Mouse (Mus musculus) left cerebral cortex, adult 2 months (tissue): ENCODE measurements around the gene Gm3286. TPM values are rescaled to one million over a fixed set of nuclear protein-coding genes. Genes with fewer than 3 reads are reported as not detected.
"Not testable (repeated sequence)": the region's sequence is repeated elsewhere in the genome, so short reads cannot be mapped to it uniquely, and the experiment has no call there.

Experiments used
- DNase-seq, 2 experiments: peaks; one replicate each; pipeline ENCODE4 v3.0.0; 2021 to 2022; ENCODE audit warnings: low spot score in 2 of 2, mixed read lengths in 1 of 2; ENCODE audit errors: extremely low spot score in 1 of 2
- H3K27ac ChIP-seq: fragments of 200-600 bp; 2 replicates; pipeline ENCODE4 v1.8.1; 2022
- H3K4me3 ChIP-seq: fragments of 200-600 bp; 2 replicates; pipeline ENCODE4 v1.8.1; 2022
- intact Hi-C: fragments of 180-260 bp; cut with DNase I; formaldehyde crosslinking; loops from one replicate; pipeline ENCODE4 v1.15.1; 2025
- long read RNA-seq, 2 experiments: library from polyadenylated mRNA; stranded (forward); transcript quantifications; one replicate each; pipeline ENCODE4 v2.0.0; 2021; ENCODE audit warnings: borderline mapping rate in 2 of 2
- total RNA-seq, 2 experiments: library from RNA; stranded (reverse); gene quantifications; 2 replicates each; pipeline ENCODE4 v1.2.3; 2021

Gm3286 gene
- not detected for total RNA-seq
- long read RNA-seq, experiment 1 = 0 reads
- long read RNA-seq, experiment 2 = 0 reads

DNA sequence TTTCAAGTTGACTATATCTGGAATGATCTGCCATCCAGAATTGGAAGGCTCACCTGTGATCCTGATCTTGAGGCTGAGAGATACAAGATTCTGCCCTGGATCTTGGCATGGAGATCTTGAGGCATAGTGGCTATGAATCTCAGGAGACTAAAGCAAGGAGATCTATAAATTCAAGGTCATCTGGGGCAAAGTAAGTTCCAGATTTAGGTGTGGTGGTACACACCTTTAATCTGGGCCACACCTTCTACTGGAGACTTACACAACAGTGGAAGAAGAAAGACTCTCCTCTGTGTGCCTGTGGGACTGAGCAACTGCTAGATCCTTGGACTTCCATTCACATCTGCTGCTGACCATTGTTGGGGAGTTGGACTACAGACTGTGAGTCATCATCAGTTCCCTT is at the start of gene Gm3286:
Gene Gm3286, plus strand, starts transcription at position 301 of the 400 bp plus-strand sequence.
- DNase-seq, H3K27ac ChIP-seq, intact Hi-C loops: not testable (repeated sequence)

More for the DNA sequence above, at the start of gene Gm3286:
- H3K4me3 ChIP-seq = not testable (repeated sequence)

Other genes with a start within 250 kb of the Gm3286 start
- not detected for gene Gm10424, start 238.0 kb upstream of the Gm3286 start, total RNA-seq
- not detected for gene Gm3259, start 204.8 kb upstream of the Gm3286 start, total RNA-seq
- gene D5Ertd577e, start 54.0 kb upstream of the Gm3286 start, total RNA-seq = not detected
- not detected for gene Gm7971, start 84.1 kb downstream of the Gm3286 start, total RNA-seq
- gene Gm7978, start 225.4 kb downstream of the Gm3286 start, total RNA-seq = not detected
- gene Gm7982, start 231.3 kb downstream of the Gm3286 start, total RNA-seq = not detected